Mouse (Mus musculus) CH12.LX (cell line): ENCODE measurements around the gene Hras.

Source experiments
- BHLHE40 ChIP-seq: IDR thresholded peaks from 2 replicates; pipeline ENCODE4 v1.6.1; 2011; ENCODE audit warnings: mild to moderate bottlenecking, low read depth, low read length, improper control_type of control experiment
- CHD1 ChIP-seq: IDR thresholded peaks from 2 replicates; pipeline ENCODE4 v1.6.1; 2012; ENCODE audit warnings: low read depth, low read length, improper control_type of control experiment, inconsistent platforms
- CTCF ChIP-seq, 2 experiments: IDR thresholded peaks in 1 of 2; conservative IDR thresholded peaks in 1 of 2; 2 replicates each; pipeline ENCODE4 v1.5.1; 2011 to 2012; ENCODE audit warnings: low read depth in 2 of 2, low read length in 2 of 2, improper control_type of control experiment in 1 of 2, inconsistent platforms in 1 of 2, mild to moderate bottlenecking in 1 of 2, moderate library complexity in 1 of 2
- E2F4 ChIP-seq: IDR thresholded peaks from 2 replicates; pipeline ENCODE4 v1.6.1; 2011; ENCODE audit warnings: low read depth, low read length, improper control_type of control experiment; ENCODE audit not compliant: insufficient replicate concordance
- POLR2A ChIP-seq: IDR thresholded peaks from 2 replicates; pipeline ENCODE4 v1.6.1; 2011; ENCODE audit warnings: low read depth, mild to moderate bottlenecking, improper control_type of control experiment, low read length
- RCOR1 ChIP-seq: conservative IDR thresholded peaks from 2 replicates; pipeline ENCODE4 v1.6.1; 2012; ENCODE audit warnings: low read depth, mild to moderate bottlenecking, inconsistent platforms, low read length, improper control_type of control experiment
- SMC3 ChIP-seq: IDR thresholded peaks from 2 replicates; pipeline ENCODE4 v1.6.1; 2011; ENCODE audit warnings: low read depth, low read length, improper control_type of control experiment
- ZMIZ1 ChIP-seq: IDR thresholded peaks from 2 replicates; pipeline ENCODE4 v1.6.1; 2012; ENCODE audit warnings: low read depth, mild to moderate bottlenecking, inconsistent platforms, low read length, improper control_type of control experiment

GRCm38 (mm10) chr7:141226535-141226934, 32.7 kb upstream of the Hras start:
- no peak for TF ChIP-seq CTCF (conservative IDR thresholded peaks at IDR 0.05 in 1 of 2, IDR thresholded peaks at IDR 0.05 in 1 of 2; ENCODE audit: low read depth in 2 of 2, low read length in 2 of 2)
- TF ChIP-seq RCOR1, result no peak
- TF ChIP-seq SMC3, result no peak
- TF ChIP-seq BHLHE40, result no peak
- no peak for TF ChIP-seq E2F4
- no peak for TF ChIP-seq ZMIZ1
- no peak for TF ChIP-seq POLR2A
- TF ChIP-seq CHD1, result no peak
